Mouse (Mus musculus) left cerebral cortex, adult 11 months (tissue): ENCODE results near the gene Ddr1.

Experiments
- DNase-seq: peaks from one replicate; pipeline ENCODE4 v3.0.0; 2022; ENCODE audit warnings: low spot score

The Ddr1 gene

GRCm38 (mm10) chr17:35692368-35692767 is 12.1 kb downstream of the Ddr1 start:
- no peak for DNase-seq

- no peak for DNase-seq
These were observed 12.6 kb downstream of the Ddr1 start for GRCm38 (mm10) chr17:35691811-35692210.

GRCm38 (mm10) chr17:35689936-35690645 is 14.3 kb downstream of the Ddr1 start:
- DNase-seq, result no peak

GRCm38 (mm10) chr17:35688347-35689175 is 15.9 kb downstream of the Ddr1 start:
- no peak for DNase-seq

GRCm38 (mm10) chr17:35685061-35685460 is 19.4 kb downstream of the Ddr1 start:
- no peak for DNase-seq

- DNase-seq, result no peak
These were observed 22.4 kb downstream of the Ddr1 start for GRCm38 (mm10) chr17:35681986-35682385.

GRCm38 (mm10) chr17:35680591-35680990 is 23.8 kb downstream of the Ddr1 start:
- DNase-seq, result no peak

- peak; percentile 95 for DNase-seq
These were observed 30.9 kb downstream of the Ddr1 start, which contains the start of gene Gtf2h4 for GRCm38 (mm10) chr17:35673416-35674035. Gtf2h4 (minus strand) TSS chr17:35673739.

- no peak for DNase-seq
These were observed 31.9 kb downstream of the Ddr1 start for GRCm38 (mm10) chr17:35672527-35672926.

- no peak for DNase-seq
These were observed 32.6 kb downstream of the Ddr1 start for GRCm38 (mm10) chr17:35671846-35672245.

- DNase-seq, result no peak
These were observed 34.7 kb downstream of the Ddr1 start for GRCm38 (mm10) chr17:35669731-35670130.

GRCm38 (mm10) chr17:35667334-35668065 is 36.9 kb downstream of the Ddr1 start, which contains the start of gene Vars2:
Vars2 (minus strand) TSS chr17:35667592.
- peak; percentile 96 for DNase-seq

GRCm38 (mm10) chr17:35666851-35667256 is 37.6 kb downstream of the Ddr1 start:
- DNase-seq, result no peak

GRCm38 (mm10) chr17:35665957-35666515 is 38.4 kb downstream of the Ddr1 start:
- no peak for DNase-seq

- DNase-seq, result no peak
These were observed 51.3 kb downstream of the Ddr1 start for GRCm38 (mm10) chr17:35653086-35653485.

GRCm38 (mm10) chr17:35649429-35649828 is 55.0 kb downstream of the Ddr1 start:
- DNase-seq, result no peak

- DNase-seq, result no peak
These were observed 60.7 kb downstream of the Ddr1 start, which contains the start of gene Mucl3 for GRCm38 (mm10) chr17:35643609-35644236. Mucl3 (minus strand) TSS chr17:35643695.

- no peak for DNase-seq
These were observed 65.1 kb downstream of the Ddr1 start for GRCm38 (mm10) chr17:35639352-35639751.

GRCm38 (mm10) chr17:35638475-35639190 is 65.8 kb downstream of the Ddr1 start:
- peak; percentile 42 for DNase-seq

GRCm38 (mm10) chr17:35636363-35636762 is 68.1 kb downstream of the Ddr1 start:
- DNase-seq, result peak; percentile 26
